9 mouse cellular contexts compared by ENCODE assay signal in the genomic region with DNA sequence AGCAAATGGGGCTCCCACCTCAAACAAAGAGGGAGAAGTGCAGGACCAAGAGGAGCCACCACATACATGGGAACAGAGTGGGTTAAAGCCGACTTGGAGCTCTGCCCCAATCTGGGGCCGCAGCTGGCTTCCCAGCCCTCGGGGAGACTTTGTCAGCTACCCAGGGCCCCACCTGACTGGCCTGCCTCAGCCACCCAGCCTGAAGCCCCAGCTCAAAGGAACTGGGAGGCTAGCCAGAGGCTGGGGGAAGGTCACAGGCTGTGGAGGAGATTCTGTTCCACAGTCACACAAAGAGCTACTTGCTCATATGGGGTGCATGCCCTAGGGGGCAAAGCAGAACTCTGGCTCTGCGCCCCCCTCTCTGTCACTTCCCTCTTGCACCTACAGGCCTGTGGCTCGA. TPM values are rescaled to one million over a fixed set of nuclear protein-coding genes. Genes with fewer than 3 reads are reported as not detected.
DNase-seq lines count a peak whose midpoint lies in the region; ATAC-seq and TF ChIP-seq lines count a peak whose summit lies in the region.
"Had no signal": no experiment of that assay in that cellular context is flagged by ENCODE, and none has a peak within 500 bp of the region (broad histone marks: within the 10 kb centered on the region; RNA-seq: fewer than 3 reads in every experiment).

No protein-coding gene starts in this region.

- peak overlapping the region; percentile 66 for H3K27ac ChIP-seq in forebrain, embryonic 10.5 days
- no peak overlapping the region for H3K27ac ChIP-seq in forebrain, embryonic 11.5 days (ENCODE audit: low read depth, low read length)
- peak overlapping the region; percentile 20; the same call in 1 of the 2 replicates for H3K27ac ChIP-seq in hindbrain, postnatal 0 days
- H3K27ac ChIP-seq in neural tube, embryonic 15.5 days (replicated peaks) = peak overlapping the region; percentile 4; the same call in 1 of the 2 replicates
- H3K27ac ChIP-seq in stomach, postnatal 0 days (replicated peaks) = no peak overlapping the region

- no peak overlapping the region for H3K4me3 ChIP-seq in forebrain, embryonic 10.5 days
- H3K4me3 ChIP-seq in forebrain, embryonic 11.5 days (ENCODE audit: low read depth, low read length) = no peak overlapping the region
- H3K4me3 ChIP-seq in hindbrain, postnatal 0 days (ENCODE audit: low read length) = no peak overlapping the region
- H3K4me3 ChIP-seq in neural tube, embryonic 15.5 days (replicated peaks) = no peak overlapping the region
- H3K4me3 ChIP-seq in stomach, postnatal 0 days (ENCODE audit: low read depth, low read length) = no peak overlapping the region

- H3K4me2 ChIP-seq in forebrain, embryonic 11.5 days (ENCODE audit: low read depth, low read length, severe bottlenecking) = no peak overlapping the region
- no peak overlapping the region for H3K4me2 ChIP-seq in hindbrain, postnatal 0 days (ENCODE audit: low read depth, low read length)
- H3K4me2 ChIP-seq in neural tube, embryonic 15.5 days = no peak overlapping the region
- no peak overlapping the region for H3K4me2 ChIP-seq in stomach, postnatal 0 days (replicated peaks; ENCODE audit: low read depth)

- TF ChIP-seq EP300 in stomach, postnatal 0 days (optimal IDR thresholded peaks at IDR 0.05) = no peak

- peaks cover 85% of the 10 kb centered on the region for H3K4me1 ChIP-seq in forebrain, embryonic 10.5 days
- peaks cover 5% of the 10 kb centered on the region for H3K4me1 ChIP-seq in forebrain, embryonic 11.5 days (replicated peaks; ENCODE audit: control insufficient read depth, insufficient read depth, low read length)
- peaks cover 21% of the 10 kb centered on the region for H3K4me1 ChIP-seq in hindbrain, postnatal 0 days (ENCODE audit: insufficient read depth, low read length)
- peaks cover 40% of the 10 kb centered on the region for H3K4me1 ChIP-seq in neural tube, embryonic 15.5 days
- peaks cover 5% of the 10 kb centered on the region; the same call in 1 of the 2 replicates for H3K4me1 ChIP-seq in stomach, postnatal 0 days (replicated peaks; ENCODE audit: control insufficient read depth, insufficient read depth)

- no peak for ATAC-seq in forebrain, embryonic 11.5 days (replicated peaks; ENCODE audit: low FRiP score)
- peak; percentile 56; the same call in 1 of the 2 replicates for ATAC-seq in hindbrain, postnatal 0 days
- peak; percentile 28; the same call in 1 of the 2 replicates for ATAC-seq in neural tube, embryonic 15.5 days (ENCODE audit: low FRiP score)
- no peak for ATAC-seq in stomach, postnatal 0 days (ENCODE audit: low FRiP score, low TSS enrichment)
- ATAC-seq: lung, postnatal 0 days had no signal

- H3K9ac ChIP-seq in forebrain, embryonic 11.5 days (ENCODE audit: low read length) = no peak overlapping the region
- H3K9ac ChIP-seq in hindbrain, postnatal 0 days (replicated peaks; ENCODE audit: low read length) = no peak overlapping the region
- H3K9ac ChIP-seq in neural tube, embryonic 15.5 days (replicated peaks) = no peak overlapping the region
- H3K9ac ChIP-seq in stomach, postnatal 0 days (ENCODE audit: low read length) = no peak overlapping the region

- H3K9me3 ChIP-seq in forebrain, embryonic 10.5 days = no peaks in the 10 kb centered on the region
- no peaks in the 10 kb centered on the region for H3K9me3 ChIP-seq in forebrain, embryonic 11.5 days (ENCODE audit: control insufficient read depth, low read length)
- no peaks in the 10 kb centered on the region for H3K9me3 ChIP-seq in hindbrain, postnatal 0 days (ENCODE audit: low read length)
- H3K9me3 ChIP-seq in neural tube, embryonic 15.5 days (replicated peaks) = no peaks in the 10 kb centered on the region
- H3K9me3 ChIP-seq in stomach, postnatal 0 days (ENCODE audit: control insufficient read depth, low read length) = no peaks in the 10 kb centered on the region

- H3K27me3 ChIP-seq in forebrain, embryonic 10.5 days (ENCODE audit: poor library complexity, severe bottlenecking) = no peaks in the 10 kb centered on the region
- no peaks in the 10 kb centered on the region for H3K27me3 ChIP-seq in forebrain, embryonic 11.5 days (ENCODE audit: control insufficient read depth, insufficient read depth, low read length)
- H3K27me3 ChIP-seq in hindbrain, postnatal 0 days (ENCODE audit: insufficient read depth, low read length) = no peaks in the 10 kb centered on the region
- H3K27me3 ChIP-seq in neural tube, embryonic 15.5 days (replicated peaks) = no peaks in the 10 kb centered on the region
- no peaks in the 10 kb centered on the region for H3K27me3 ChIP-seq in stomach, postnatal 0 days (ENCODE audit: control insufficient read depth, insufficient read depth, low read length)

- TF ChIP-seq CTCF in hindbrain, postnatal 0 days (IDR thresholded peaks at IDR 0.05; ENCODE audit: low read depth) = no peak
- no peak for TF ChIP-seq CTCF in stomach, postnatal 0 days (IDR thresholded peaks at IDR 0.05; ENCODE audit: low read depth)

- 67% methylated on average over 5 of the region's 5 CpGs for WGBS in forebrain, embryonic 10.5 days
- 67% methylated on average over 5 of the region's 5 CpGs for WGBS in forebrain, embryonic 11.5 days
- WGBS in hindbrain, postnatal 0 days = 31% methylated on average over 5 of the region's 5 CpGs
- WGBS in neural tube, embryonic 15.5 days = 36% methylated on average over 5 of the region's 5 CpGs
- 43% methylated on average over 5 of the region's 5 CpGs for WGBS in stomach, postnatal 0 days

- DNase-seq in forebrain, embryonic 10.5 days (ENCODE audit: extremely low spot score, low spot score) = no peak
- no peak for DNase-seq in forebrain, embryonic 11.5 days (ENCODE audit: low spot score)
- DNase-seq in testis, postnatal 10 days (ENCODE audit: low spot score) = peak; percentile 67
- DNase-seq in testis, postnatal 14 days (ENCODE audit: low spot score) = no peak
- peak; percentile 55 for DNase-seq in hindbrain, postnatal 0 days (ENCODE audit: low spot score)
- no peak for DNase-seq in stomach, postnatal 0 days (ENCODE audit: low spot score)
- DNase-seq in spleen, adult 12 weeks (ENCODE audit: low spot score) = no peak

- H3K36me3 ChIP-seq in forebrain, embryonic 10.5 days (replicated peaks) = peaks cover 39% of the 10 kb centered on the region
- H3K36me3 ChIP-seq in forebrain, embryonic 11.5 days (ENCODE audit: control insufficient read depth, insufficient read depth, low read length) = no peaks in the 10 kb centered on the region
- no peaks in the 10 kb centered on the region for H3K36me3 ChIP-seq in hindbrain, postnatal 0 days (ENCODE audit: insufficient read depth, low read length)
- no peaks in the 10 kb centered on the region for H3K36me3 ChIP-seq in neural tube, embryonic 15.5 days
- H3K36me3 ChIP-seq in stomach, postnatal 0 days (ENCODE audit: control insufficient read depth, insufficient read depth, low read length) = no peaks in the 10 kb centered on the region

RNA-seq across cellular contexts. Expression of a gene that starts 41.4 kb away (rescaled TPM):
- 24.7 and 25.2 TPM in 2 replicates for polyA plus RNA-seq in forebrain, embryonic 10.5 days (2016; fragmentation: Nextera tagmentation; extraction: Ambion mirVana)
- polyA plus RNA-seq in forebrain, embryonic 11.5 days (2014; fragmentation: Nextera tagmentation; extraction: Ambion mirVana) = 42.1 and 44.8 TPM in 2 replicates
- 73.6 and 74.8 TPM in 2 replicates for total RNA-seq in hindbrain, postnatal 0 days (2014; rRNA removed)
- polyA plus RNA-seq in hindbrain, postnatal 0 days (2015; fragmentation: Nextera tagmentation; extraction: Ambion mirVana) = 22.2 and 22.3 TPM in 2 replicates
- polyA plus RNA-seq in neural tube, embryonic 15.5 days (2015; fragmentation: Nextera tagmentation; extraction: Ambion mirVana) = 16.5 and 18.5 TPM in 2 replicates
- polyA plus RNA-seq in stomach, postnatal 0 days (2015; fragmentation: Nextera tagmentation; extraction: Ambion mirVana) = 2.6 and 2.8 TPM in 2 replicates

Comparison
In these comparisons a context has a peak if more than half of its experiments do, and no peak if none do; other contexts are left out.
1. DNase-seq: peak in testis, postnatal 10 days (single experiment) and hindbrain, postnatal 0 days (single experiment); none in forebrain, embryonic 10.5 days (single experiment), forebrain, embryonic 11.5 days (single experiment), testis, postnatal 14 days (single experiment), stomach, postnatal 0 days (single experiment) and spleen, adult 12 weeks (single experiment).
2. H3K27ac ChIP-seq: peak in forebrain, embryonic 10.5 days (single experiment), hindbrain, postnatal 0 days (single experiment) and neural tube, embryonic 15.5 days (single experiment); none in forebrain, embryonic 11.5 days (single experiment) and stomach, postnatal 0 days (single experiment).
3. ATAC-seq: peak in hindbrain, postnatal 0 days (single experiment) and neural tube, embryonic 15.5 days (single experiment); none in forebrain, embryonic 11.5 days (single experiment) and stomach, postnatal 0 days (single experiment).